ENCODE assay signal across 8 mouse cellular contexts in genomic region chr11:89243370-89243769, GRCm38 (mm10). TPM values are rescaled to one million over a fixed set of nuclear protein-coding genes. Genes with fewer than 3 reads are reported as not detected.
DNase-seq lines count a peak whose midpoint lies in the region; ATAC-seq and TF ChIP-seq lines count a peak whose summit lies in the region.

No protein-coding gene starts in this region.

- H3K27ac ChIP-seq in thymus, adult 2 months (ENCODE audit: control insufficient read depth, insufficient read depth, low read length): no peak overlapping the region

- ATAC-seq in frontal cortex, adult (ENCODE audit: low TSS enrichment): peak; percentile 64; the same call in 1 of the 2 replicates

- peak; percentile 22; the same call in 1 of the 2 replicates for TF ChIP-seq CTCF in thymus, adult 2 months (IDR thresholded peaks at IDR 0.05; ENCODE audit: borderline replicate concordance, control insufficient read depth, extremely low read depth, insufficient read depth, low read length, poor library complexity)

- H3K36me3 ChIP-seq in thymus, adult 2 months (ENCODE audit: control insufficient read depth, insufficient read depth, low read length): no peaks in the 10 kb centered on the region

- TF ChIP-seq POLR2A in thymus, adult 2 months (IDR thresholded peaks at IDR 0.05; ENCODE audit: control insufficient read depth, extremely low read depth, insufficient read depth, low read length, poor library complexity): no peak

- H3K27me3 ChIP-seq in thymus, adult 2 months (ENCODE audit: control insufficient read depth, insufficient read depth, low read length): no peaks in the 10 kb centered on the region

- H3K4me3 ChIP-seq in thymus, adult 2 months (ENCODE audit: control insufficient read depth, insufficient read depth, low read length): no peak overlapping the region

- WGBS in thymus, adult 2 months: 49% methylated on average over 3 of the region's 3 CpGs

- DNase-seq in heart, postnatal 10 days: peak; percentile 27 to 34
- DNase-seq in heart, adult 8-10 months (ENCODE audit: low spot score): no peak
- peak; percentile 14 for DNase-seq in thymus, adult 2 months
- DNase-seq in thymus, adult 18-20 months: no peak
- DNase-seq in mesoderm, embryonic 11.5 days (ENCODE audit: low read depth, low spot score): peak; percentile 65
- DNase-seq in urinary bladder, postnatal 25 days (ENCODE audit: low spot score): no peak
- DNase-seq in spleen, adult 12 weeks (ENCODE audit: low spot score): no peak

- H3K4me1 ChIP-seq in thymus, adult 2 months (replicated peaks; ENCODE audit: control insufficient read depth, insufficient read depth, low read length): no peaks in the 10 kb centered on the region

- intact Hi-C loops in heart, postnatal 10 days (cut with DNase I): loop anchor here (5.0 kb wide), 1 partner anchor 59 kb away; the partner anchor contains the start of gene Nog

RNA-seq across cellular contexts. Expression of gene Nog, which starts 58.8 kb away (rescaled TPM):
- total RNA-seq in heart, postnatal 10 days (2021): under 1 TPM; 0.14 to 0.25 TPM
- under 1 TPM in 3 of 4 experiments, not detected in 1; 0.19 to 0.52 (median 0.52) TPM for total RNA-seq in heart, adult 8-10 months (2022)
- 0.26 and 0.53 TPM in 2 replicates for polyA plus RNA-seq in thymus, adult 2 months (2012; rRNA removed)

Comparison
In these comparisons a context has a peak if more than half of its experiments do, and no peak if none do; other contexts are left out.
1. DNase-seq: peak in heart, postnatal 10 days (2 of 2), thymus, adult 2 months (single experiment) and mesoderm, embryonic 11.5 days (single experiment); none in heart, adult 8-10 months (single experiment), thymus, adult 18-20 months (0 of 2), urinary bladder, postnatal 25 days (single experiment) and spleen, adult 12 weeks (single experiment).